Mouse (Mus musculus): ENCODE results near the gene Ripor2. TPM values are rescaled to one million over a fixed set of nuclear protein-coding genes. Genes with fewer than 3 reads are reported as not detected.
"Not testable (repeated sequence)": the region's sequence is repeated elsewhere in the genome, so short reads cannot be mapped to it uniquely, and the experiment has no call there.

Ripor2 gene
- polyA plus RNA-seq, 1 experiment from 2014 or later, result 2.7 TPM

GRCm38 (mm10) chr13:24761403-24762227 is 179.6 kb downstream of the Ripor2 start, which contains the start of gene Gmnn:
Gene Gmnn (minus strand): TSS chr13:24761923.
- ATAC-seq (ENCODE audit: insufficient read depth, low FRiP score, low read depth), result peak; percentile 99
- Histone ChIP-seq H3K9me3 (no peaks in the 10 kb centered on the region), H3K27me3 (replicated peaks) (no peaks in the 10 kb centered on the region), H3K9ac (peak within 1 kb of the TSS; percentile 85), H3K4me1 (no peaks in the 10 kb centered on the region; the same call in 1 of the 2 replicates), H3K27ac (peak within 1 kb of the TSS; percentile 98), H3K4me2 (peak within 1 kb of the TSS; percentile 80), H3K4me3 (replicated peaks) (peak within 1 kb of the TSS; percentile 99), H3K36me3 (no peaks in the 10 kb centered on the region)
- WGBS, result under 1% methylated on average over 78 of the region's 79 CpGs

DNA sequence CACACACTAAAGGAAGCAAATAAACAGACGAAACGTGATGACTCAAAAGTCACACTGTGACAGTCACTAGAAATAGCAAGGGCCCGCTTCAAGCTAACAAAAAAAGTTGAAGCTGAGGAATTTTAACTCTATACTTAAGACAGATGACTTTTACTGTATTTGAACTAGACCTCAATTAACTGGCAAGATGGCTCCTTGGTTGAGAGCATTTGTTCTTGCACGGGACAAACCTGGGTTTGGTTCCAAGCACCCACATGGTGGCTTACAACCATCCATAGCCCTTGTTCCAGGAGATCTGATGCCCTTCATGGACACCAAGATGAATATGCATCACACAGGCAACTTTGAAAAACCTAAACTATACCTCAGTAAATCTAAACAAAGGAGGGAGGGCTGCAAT is 180.3 kb downstream of the Ripor2 start:
- Histone ChIP-seq H3K27ac (peak overlapping the region; percentile 18; the same call in 1 of the 2 replicates), H3K4me2 (peak overlapping the region; percentile 80), H3K36me3 (no peaks in the 10 kb centered on the region), H3K9me3 (no peaks in the 10 kb centered on the region), H3K9ac (no peak overlapping the region), H3K4me1 (no peaks in the 10 kb centered on the region; the same call in 1 of the 2 replicates), H3K27me3 (replicated peaks) (no peaks in the 10 kb centered on the region), H3K4me3 (replicated peaks) (peak overlapping the region; percentile 99)
- 29% methylated on average over 4 of the region's 4 CpGs for WGBS
- no peak for ATAC-seq (ENCODE audit: insufficient read depth, low FRiP score, low read depth)

GRCm38 (mm10) chr13:24767809-24768208 is 185.8 kb downstream of the Ripor2 start:
- not testable (repeated sequence) for H3K4me2 ChIP-seq; ATAC-seq (ENCODE audit: insufficient read depth, low FRiP score, low read depth); H3K36me3 ChIP-seq; H3K27ac ChIP-seq; H3K27me3 ChIP-seq (replicated peaks); H3K9me3 ChIP-seq; H3K4me3 ChIP-seq (replicated peaks); H3K9ac ChIP-seq; H3K4me1 ChIP-seq
- 68% methylated on average over 4 of the region's 4 CpGs for WGBS

DNA sequence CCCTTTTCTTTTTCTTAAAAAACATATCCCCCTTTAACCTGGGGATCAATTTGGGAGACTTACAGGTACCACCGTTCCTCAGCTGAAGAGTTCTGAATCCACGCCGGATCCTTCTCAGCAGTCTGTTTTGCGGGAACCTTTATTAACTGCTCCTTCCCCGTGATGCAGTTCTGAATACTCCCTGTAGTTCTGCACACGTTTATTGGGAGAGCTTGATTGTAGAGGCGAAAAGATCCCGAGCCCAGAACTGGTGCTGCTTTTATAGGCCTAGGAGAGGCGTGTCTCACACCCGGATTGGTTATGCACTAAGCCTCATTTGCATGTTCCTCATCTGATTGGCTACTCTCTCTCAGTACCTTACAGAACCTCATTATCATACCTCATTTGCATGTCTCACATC is 189.5 kb downstream of the Ripor2 start:
- not testable (repeated sequence) for H3K36me3 ChIP-seq; H3K9me3 ChIP-seq; H3K4me2 ChIP-seq; ATAC-seq (ENCODE audit: insufficient read depth, low FRiP score, low read depth); H3K4me3 ChIP-seq (replicated peaks); H3K4me1 ChIP-seq; H3K9ac ChIP-seq; H3K27ac ChIP-seq; H3K27me3 ChIP-seq (replicated peaks)
- WGBS, result 94% methylated on average over 10 of the region's 10 CpGs

GRCm38 (mm10) chr13:24776146-24776844 is 194.3 kb downstream of the Ripor2 start:
- Histone ChIP-seq H3K4me1 (no peaks in the 10 kb centered on the region), H3K27ac (no peak overlapping the region), H3K27me3 (replicated peaks) (no peaks in the 10 kb centered on the region), H3K36me3 (no peaks in the 10 kb centered on the region), H3K4me2 (no peak overlapping the region), H3K9ac (no peak overlapping the region), H3K4me3 (replicated peaks) (no peak overlapping the region), H3K9me3 (no peaks in the 10 kb centered on the region)
- ATAC-seq (ENCODE audit: insufficient read depth, low FRiP score, low read depth), result no peak
- 45% methylated on average over 7 of the region's 7 CpGs for WGBS

- Histone ChIP-seq H3K36me3 (no peaks in the 10 kb centered on the region), H3K9me3 (no peaks in the 10 kb centered on the region), H3K27ac (no peak overlapping the region), H3K4me2 (no peak overlapping the region), H3K4me1 (no peaks in the 10 kb centered on the region), H3K27me3 (replicated peaks) (no peaks in the 10 kb centered on the region), H3K4me3 (replicated peaks) (no peak overlapping the region), H3K9ac (no peak overlapping the region)
- no peak for ATAC-seq (ENCODE audit: insufficient read depth, low FRiP score, low read depth)
- whole genome bisulfite sequencing, result 75% methylated on average over 2 of the region's 2 CpGs
Observed at GRCm38 (mm10) chr13:24778026-24778425, 196.0 kb downstream of the Ripor2 start.

DNA sequence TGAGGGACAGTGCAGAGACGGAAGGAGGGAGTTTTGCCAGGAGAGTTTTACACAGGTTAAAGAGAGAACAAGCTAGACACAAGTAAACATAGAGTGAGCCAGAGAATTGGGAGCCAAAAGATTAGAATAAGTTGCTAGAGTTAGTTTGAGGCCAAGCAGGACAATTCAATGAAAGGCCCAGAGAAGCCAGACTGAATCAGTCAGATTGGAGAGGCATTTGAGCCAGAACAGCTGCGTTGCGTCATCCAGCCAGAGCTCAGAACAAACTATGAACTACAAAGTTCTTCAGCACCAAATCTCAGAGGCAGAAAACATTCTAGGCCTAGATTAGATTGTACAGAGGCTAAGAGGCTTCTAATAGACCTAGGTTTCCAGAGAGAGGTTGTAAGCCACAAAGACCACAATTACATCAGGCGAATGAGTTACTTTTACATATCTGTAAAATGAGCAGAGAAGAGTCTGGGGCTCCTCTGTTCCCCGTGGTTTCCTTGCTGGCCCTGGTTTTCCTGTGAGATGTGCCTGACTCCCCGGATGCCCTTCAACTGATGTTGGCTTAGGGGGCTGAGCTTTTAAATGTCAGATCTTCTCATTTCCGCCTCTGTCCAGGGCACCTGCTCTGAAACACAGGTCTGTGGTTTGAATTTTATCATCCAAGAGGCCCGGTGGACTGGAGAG is 196.9 kb downstream of the Ripor2 start:
- H3K4me1 ChIP-seq, result no peaks in the 10 kb centered on the region
- H3K27ac ChIP-seq, result no peak overlapping the region
- H3K9ac ChIP-seq, result no peak overlapping the region
- no peak overlapping the region for H3K4me3 ChIP-seq (replicated peaks)
- no peak for ATAC-seq (ENCODE audit: insufficient read depth, low FRiP score, low read depth)
- H3K9me3 ChIP-seq, result no peaks in the 10 kb centered on the region
- no peaks in the 10 kb centered on the region for H3K27me3 ChIP-seq (replicated peaks)
- H3K4me2 ChIP-seq, result no peak overlapping the region
- no peaks in the 10 kb centered on the region for H3K36me3 ChIP-seq
- WGBS, result 71% methylated on average over 8 of the region's 8 CpGs

DNA sequence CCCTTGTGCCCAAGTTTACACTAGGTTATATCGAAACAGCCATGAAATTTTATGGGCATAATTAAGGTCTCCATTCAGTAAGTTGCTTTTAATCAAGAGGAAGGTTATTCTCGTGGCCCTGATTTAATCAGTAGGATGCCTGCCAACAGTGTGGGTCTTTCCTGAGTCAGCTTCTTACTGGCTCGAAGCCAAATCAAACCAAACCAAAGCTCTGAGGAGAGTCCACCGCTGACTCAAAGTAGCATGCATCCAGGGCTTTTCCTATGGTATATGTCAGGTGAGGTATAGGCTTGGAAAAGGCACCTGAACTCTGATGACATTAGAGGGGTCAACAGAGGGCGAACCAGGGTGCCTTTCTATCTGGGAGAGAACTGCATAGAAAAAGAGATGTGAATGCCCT is 199.9 kb downstream of the Ripor2 start:
- Histone ChIP-seq H3K4me3 (replicated peaks) (no peak overlapping the region), H3K4me1 (no peaks in the 10 kb centered on the region), H3K27me3 (replicated peaks) (no peaks in the 10 kb centered on the region), H3K9me3 (no peaks in the 10 kb centered on the region), H3K4me2 (no peak overlapping the region), H3K9ac (no peak overlapping the region), H3K36me3 (no peaks in the 10 kb centered on the region), H3K27ac (no peak overlapping the region)
- 62% methylated on average over 5 of the region's 5 CpGs for WGBS
- ATAC-seq (ENCODE audit: insufficient read depth, low FRiP score, low read depth), result no peak; the same call in 1 of the 2 replicates

Other genes starting within 250 kb of the Ripor2 start
- gene Armh2, start 159.0 kb downstream of the Ripor2 start, polyA plus RNA-seq (2015; fragmentation: Nextera tagmentation; extraction: Ambion mirVana), result not detected in 2 replicates
- 111 TPM in 2 replicates for gene Gmnn, start 179.7 kb downstream of the Ripor2 start, polyA plus RNA-seq (2015; fragmentation: Nextera tagmentation; extraction: Ambion mirVana)
- 12.5 and 14.2 TPM in 2 replicates for gene BC005537, start 219.5 kb downstream of the Ripor2 start, polyA plus RNA-seq (2015; fragmentation: Nextera tagmentation; extraction: Ambion mirVana)
- 102 and 103 TPM in 2 replicates for gene Acot13, start 249.4 kb downstream of the Ripor2 start, polyA plus RNA-seq (2015; fragmentation: Nextera tagmentation; extraction: Ambion mirVana)
- 52.3 and 56.3 TPM in 2 replicates for gene Tdp2, start 249.5 kb downstream of the Ripor2 start, polyA plus RNA-seq (2015; fragmentation: Nextera tagmentation; extraction: Ambion mirVana)

Data from stomach, embryonic 15.5 days (tissue).